In genomic region chr10:92097562-92097961, GRCm38 (mm10) we compare ENCODE assay signal across 26 mouse cellular contexts.
DNase-seq lines count a peak whose midpoint lies in the region; ATAC-seq and TF ChIP-seq lines count a peak whose summit lies in the region.
"Had no signal": no experiment of that assay in that cellular context is flagged by ENCODE, and none has a peak within 500 bp of the region (broad histone marks: within the 10 kb centered on the region; RNA-seq: fewer than 3 reads in every experiment).

No protein-coding gene starts in this region.

- no peak for TF ChIP-seq CTCF in lung, postnatal 0 days (IDR thresholded peaks at IDR 0.05)

- H3K27ac ChIP-seq in lung, postnatal 0 days (ENCODE audit: low read length) = no peak overlapping the region
- no peak overlapping the region for H3K27ac ChIP-seq in forebrain, embryonic 13.5 days
- peak overlapping the region; percentile 45; the same call in 1 of the 2 replicates for H3K27ac ChIP-seq in midbrain, embryonic 14.5 days (replicated peaks; ENCODE audit: low read depth, low read length)
- H3K27ac ChIP-seq: heart, embryonic 13.5 days; hindbrain, embryonic 10.5 days; hindbrain, embryonic 15.5 days; layer of hippocampus, adult 2 months; left cerebral cortex, adult 2 months; liver, embryonic 14.5 days; neural tube, embryonic 13.5 days had no signal

- H3K9me3 ChIP-seq in lung, postnatal 0 days (ENCODE audit: low read length) = no peaks in the 10 kb centered on the region
- no peaks in the 10 kb centered on the region for H3K9me3 ChIP-seq in forebrain, embryonic 13.5 days (replicated peaks)
- H3K9me3 ChIP-seq in midbrain, embryonic 14.5 days (ENCODE audit: control insufficient read depth, low read length) = no peaks in the 10 kb centered on the region
- H3K9me3 ChIP-seq: heart, embryonic 13.5 days; hindbrain, embryonic 10.5 days; hindbrain, embryonic 15.5 days; neural tube, embryonic 13.5 days had no signal

- DNase-seq in lung, postnatal 0 days (ENCODE audit: low spot score) = peak; percentile 41
- DNase-seq in lung, postnatal 36 days = no peak
- peak; percentile 18 for DNase-seq in MN1 (ENCODE audit: low spot score)
- DNase-seq in midbrain, embryonic 14.5 days = no peak
- no peak for DNase-seq in kidney, adult 11 months
- no peak for DNase-seq in left cerebral cortex, adult 9 months (ENCODE audit: low spot score in 2 of 2)
- DNase-seq: adrenal gland, postnatal 25 days; cerebellum, adult 8-10 months; cerebellum, postnatal 25 days; heart, postnatal 10 days; kidney, adult 18-20 months; kidney, postnatal 36 days; liver; lung, adult 2 months; lung, postnatal 14 days; thymus, adult 2 months; thymus, postnatal 36 days had no signal

- no peak overlapping the region for H3K9ac ChIP-seq in lung, postnatal 0 days (replicated peaks; ENCODE audit: low read depth)
- H3K9ac ChIP-seq in forebrain, embryonic 13.5 days = no peak overlapping the region
- H3K9ac ChIP-seq in midbrain, embryonic 14.5 days (replicated peaks; ENCODE audit: low read length) = no peak overlapping the region
- H3K9ac ChIP-seq: heart, embryonic 13.5 days; hindbrain, embryonic 15.5 days; liver, embryonic 14.5 days; neural tube, embryonic 13.5 days had no signal

- no peak overlapping the region for H3K4me2 ChIP-seq in lung, postnatal 0 days (replicated peaks; ENCODE audit: low read depth, low read length)
- H3K4me2 ChIP-seq in forebrain, embryonic 13.5 days = no peak overlapping the region
- no peak overlapping the region for H3K4me2 ChIP-seq in midbrain, embryonic 14.5 days (ENCODE audit: low read length)
- H3K4me2 ChIP-seq: heart, embryonic 13.5 days; hindbrain, embryonic 15.5 days; neural tube, embryonic 13.5 days had no signal

- H3K4me3 ChIP-seq in lung, postnatal 0 days (ENCODE audit: low read depth, low read length) = no peak overlapping the region
- H3K4me3 ChIP-seq in forebrain, embryonic 13.5 days = no peak overlapping the region
- H3K4me3 ChIP-seq in midbrain, embryonic 14.5 days (replicated peaks; ENCODE audit: low read depth, low read length) = no peak overlapping the region
- H3K4me3 ChIP-seq: heart, embryonic 13.5 days; hindbrain, embryonic 10.5 days; hindbrain, embryonic 15.5 days; layer of hippocampus, adult 2 months; left cerebral cortex, adult 2 months; neural tube, embryonic 13.5 days had no signal

- no peak for TF ChIP-seq EP300 in lung, postnatal 0 days (IDR thresholded peaks at IDR 0.05)

- no peak for ATAC-seq in lung, postnatal 0 days
- ATAC-seq in forebrain, embryonic 13.5 days = peak; percentile 67
- ATAC-seq in midbrain, embryonic 14.5 days (ENCODE audit: low FRiP score, low TSS enrichment) = no peak
- ATAC-seq: inflammation-experienced regulatory T-cells, adult 6 months had no signal

- H3K4me1 ChIP-seq in lung, postnatal 0 days (ENCODE audit: insufficient read depth, low read depth, low read length) = no peaks in the 10 kb centered on the region
- H3K4me1 ChIP-seq in forebrain, embryonic 13.5 days = peaks cover 31% of the 10 kb centered on the region
- H3K4me1 ChIP-seq in midbrain, embryonic 14.5 days (ENCODE audit: control insufficient read depth, insufficient read depth, low read length) = peaks cover 26% of the 10 kb centered on the region
- H3K4me1 ChIP-seq: heart, embryonic 13.5 days; hindbrain, embryonic 10.5 days had no signal

- H3K36me3 ChIP-seq in lung, postnatal 0 days (ENCODE audit: insufficient read depth, low read length) = no peaks in the 10 kb centered on the region
- no peaks in the 10 kb centered on the region for H3K36me3 ChIP-seq in forebrain, embryonic 13.5 days (ENCODE audit: poor library complexity, severe bottlenecking)
- H3K36me3 ChIP-seq in midbrain, embryonic 14.5 days (ENCODE audit: control insufficient read depth, insufficient read depth, low read length) = peaks cover 31% of the 10 kb centered on the region
- H3K36me3 ChIP-seq: heart, embryonic 13.5 days; hindbrain, embryonic 15.5 days had no signal

- H3K27me3 ChIP-seq in lung, postnatal 0 days (replicated peaks; ENCODE audit: insufficient read depth, low read length) = no peaks in the 10 kb centered on the region
- H3K27me3 ChIP-seq in forebrain, embryonic 13.5 days = no peaks in the 10 kb centered on the region
- H3K27me3 ChIP-seq in midbrain, embryonic 14.5 days (ENCODE audit: control insufficient read depth, insufficient read depth, low read length) = no peaks in the 10 kb centered on the region
- H3K27me3 ChIP-seq: heart, embryonic 13.5 days; hindbrain, embryonic 15.5 days; neural tube, embryonic 13.5 days had no signal

- WGBS in lung, postnatal 0 days = 25% methylated on average over 6 of the region's 7 CpGs
- 3% methylated on average over 7 of the region's 7 CpGs for whole genome bisulfite sequencing in forebrain, embryonic 13.5 days
- 10% methylated on average over 7 of the region's 7 CpGs for WGBS in midbrain, embryonic 14.5 days

Comparison
In these comparisons a context has a peak if more than half of its experiments do, and no peak if none do; other contexts are left out.
1. DNase-seq: peak in lung, postnatal 0 days (single experiment) and MN1 (single experiment); none in lung, postnatal 36 days (single experiment), midbrain, embryonic 14.5 days (single experiment), kidney, adult 11 months (single experiment) and left cerebral cortex, adult 9 months (0 of 2).